Mouse (Mus musculus) bone marrow, adult 2 months (tissue): ENCODE measurements around the gene Fry. TPM values are rescaled to one million over a fixed set of nuclear protein-coding genes. Genes with fewer than 3 reads are reported as not detected.

Source experiments
- H3K27ac ChIP-seq: fragments of 200-500 bp; 2 replicates; pipeline ENCODE4 v1.5.1; 2012; ENCODE audit warnings: low read depth, mild to moderate bottlenecking, control low read depth, inconsistent platforms, low read length; ENCODE audit not compliant: control insufficient read depth, poor library complexity, insufficient read depth
- H3K4me1 ChIP-seq: fragments of 200-500 bp; 2 replicates; pipeline ENCODE4 v1.6.1; 2011; ENCODE audit warnings: low read length; ENCODE audit not compliant: control insufficient read depth, insufficient read depth
- H3K4me3 ChIP-seq: fragments of 200-500 bp; replicated peaks from 2 replicates; pipeline ENCODE3; 2011; ENCODE audit warnings: mild to moderate bottlenecking, low read depth, low read length, control low read depth; ENCODE audit not compliant: control insufficient read depth
- CTCF ChIP-seq: fragments of 200-500 bp; IDR thresholded peaks from 2 replicates; pipeline ENCODE4 v1.5.1; 2011; ENCODE audit warnings: low read length, control low read depth; ENCODE audit not compliant: control insufficient read depth, insufficient read depth
- POLR2A ChIP-seq: fragments of 200-500 bp; IDR thresholded peaks from 2 replicates; pipeline ENCODE4 v1.6.1; 2011; ENCODE audit warnings: low read depth, mild to moderate bottlenecking, control low read depth, low read length, borderline replicate concordance; ENCODE audit not compliant: control insufficient read depth
- WGBS: fragments of 180-500 bp; shearing (Covaris S2); methylation state at CpG from one replicate; pipeline ENCODE4 v1.1.7; 2018; 5-methylcytosine and 5-hydroxymethylcytosine counted together
- polyA plus RNA-seq: library from polyadenylated mRNA; stranded (reverse); fragments of >200 nt; gene quantifications from 2 replicates; pipeline ENCODE4 v1.2.4, GENCODE M21; 2011; ENCODE audit warnings: low replicate concordance; ENCODE audit not compliant: missing spikeins, insufficient read depth, insufficient read length

The Fry gene
- polyA plus RNA-seq, 1 experiment: 20.0 TPM

DNA sequence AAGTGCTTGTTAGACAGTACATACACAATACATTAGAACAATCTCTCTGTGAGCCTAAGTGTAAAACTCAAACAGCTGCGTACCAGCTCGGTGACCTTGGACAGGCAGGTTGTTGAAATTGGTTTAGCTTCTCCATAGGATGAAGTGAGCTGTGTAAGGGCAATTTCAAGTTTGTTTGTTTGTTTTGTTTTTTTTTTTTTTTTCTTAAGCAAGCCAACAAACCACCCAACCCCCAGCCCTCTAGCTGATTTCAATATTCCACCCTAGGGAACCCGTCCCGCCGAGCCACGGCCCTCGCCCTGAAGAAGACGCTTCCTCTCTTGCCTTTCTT is 356 bp upstream of the Fry start:
- Histone ChIP-seq H3K4me1 (peaks cover 3% of the 10 kb centered on the region; the same call in 1 of the 2 replicates), H3K4me3 (no peak overlapping the region), H3K27ac (peak overlapping the region; percentile 97)
- 3% methylated on average over 8 of the region's 8 CpGs for WGBS
- TF ChIP-seq CTCF (no peak), POLR2A (no peak)

DNA sequence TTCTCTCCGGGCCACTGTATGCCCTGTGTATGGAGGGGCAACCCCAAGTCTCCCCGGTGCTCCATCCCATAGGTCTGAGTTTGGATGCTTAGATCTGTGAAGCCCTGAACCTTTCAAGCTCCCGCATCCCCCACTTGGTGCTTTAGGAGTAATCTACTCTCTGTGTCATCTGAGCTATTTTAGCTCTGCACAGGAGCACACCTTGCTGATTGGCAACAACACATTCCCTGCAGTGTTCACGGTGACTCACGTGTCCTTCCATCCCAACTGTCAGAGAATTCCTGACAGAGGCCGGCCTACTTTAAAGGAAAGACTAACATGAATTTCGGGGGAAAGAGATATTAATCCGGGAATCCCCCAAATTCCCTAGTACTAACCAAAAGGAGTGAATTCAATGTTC is 2.2 kb downstream of the Fry start:
- no peak for TF ChIP-seq POLR2A
- no peak for TF ChIP-seq CTCF
- Histone ChIP-seq H3K4me3 (no peak overlapping the region), H3K4me1 (peaks cover 3% of the 10 kb centered on the region; the same call in 1 of the 2 replicates), H3K27ac (no peak overlapping the region)
- 90% methylated on average over 8 of the region's 8 CpGs for WGBS

DNA sequence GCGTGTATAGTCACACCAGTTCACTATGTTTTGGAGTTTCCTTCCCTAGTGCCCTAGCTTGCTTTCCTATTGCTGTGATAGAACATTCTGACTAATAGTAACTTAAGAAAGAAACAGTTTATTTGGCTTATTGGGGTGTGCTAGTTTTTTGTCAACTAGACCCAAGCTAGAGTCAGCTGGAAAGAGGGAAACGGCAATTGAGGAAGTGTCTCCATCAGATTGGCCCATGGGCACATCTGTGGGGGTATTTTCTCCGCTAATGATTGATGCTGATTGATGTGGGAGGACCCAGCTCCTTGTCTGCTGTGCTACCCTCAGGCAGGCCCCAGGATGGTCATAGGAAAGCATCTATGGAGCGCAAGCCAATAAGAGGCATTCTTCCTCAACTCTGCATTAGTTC is 3.6 kb downstream of the Fry start:
- 62% methylated on average over 4 of the region's 4 CpGs for WGBS
- no peaks in the 10 kb centered on the region; the same call in 1 of the 2 replicates for H3K4me1 ChIP-seq
- H3K4me3 ChIP-seq: no peak overlapping the region
- TF ChIP-seq POLR2A (no peak), CTCF (no peak)
- no peak overlapping the region for H3K27ac ChIP-seq

DNA sequence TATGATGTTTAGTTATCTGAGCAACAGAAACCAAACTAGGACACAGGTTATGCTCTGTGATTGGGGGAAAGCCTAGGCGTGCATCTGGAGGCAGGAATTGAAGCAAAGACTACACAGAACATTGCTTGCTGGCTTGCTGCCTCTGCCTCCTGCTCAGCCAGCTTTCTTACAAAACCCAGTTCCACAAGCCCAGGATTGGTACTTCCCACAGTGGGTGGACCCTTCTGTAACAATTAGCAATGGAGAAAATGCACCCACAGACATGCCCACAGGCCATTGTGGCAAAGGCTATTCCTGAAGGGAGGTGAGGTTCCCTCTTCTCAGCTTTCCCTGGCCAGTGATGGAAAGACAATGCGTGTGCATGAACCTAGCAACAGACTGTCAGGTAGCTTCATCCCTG is 4.1 kb downstream of the Fry start:
- Histone ChIP-seq H3K27ac (no peak overlapping the region), H3K4me1 (no peaks in the 10 kb centered on the region; the same call in 1 of the 2 replicates), H3K4me3 (no peak overlapping the region)
- no peak for TF ChIP-seq CTCF
- 73% methylated on average over 2 of the region's 2 CpGs for WGBS

DNA sequence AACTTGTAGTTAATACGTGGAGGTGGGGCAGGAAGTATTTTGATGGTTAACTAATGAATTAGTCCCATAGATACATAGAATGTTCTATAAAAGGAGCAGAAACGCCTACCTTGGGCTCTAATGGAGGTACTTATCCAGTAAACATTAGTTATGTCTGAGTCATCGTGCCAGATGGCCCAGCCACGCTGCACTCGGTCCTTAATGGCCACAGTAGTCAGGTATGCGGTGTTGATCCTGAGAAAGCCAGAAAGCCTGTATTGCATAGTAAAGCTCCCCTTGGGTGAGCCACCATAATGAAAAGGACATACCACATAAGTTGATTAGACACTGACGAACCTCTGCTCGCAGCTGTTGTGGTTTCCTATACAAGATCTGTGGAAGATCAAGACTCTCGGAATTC is 7.5 kb downstream of the Fry start:
- Histone ChIP-seq H3K4me1 (no peaks in the 10 kb centered on the region), H3K4me3 (no peak overlapping the region), H3K27ac (no peak overlapping the region)
- 84% methylated on average over 9 of the region's 9 CpGs for WGBS
- TF ChIP-seq CTCF: no peak
- no peak for TF ChIP-seq POLR2A

DNA sequence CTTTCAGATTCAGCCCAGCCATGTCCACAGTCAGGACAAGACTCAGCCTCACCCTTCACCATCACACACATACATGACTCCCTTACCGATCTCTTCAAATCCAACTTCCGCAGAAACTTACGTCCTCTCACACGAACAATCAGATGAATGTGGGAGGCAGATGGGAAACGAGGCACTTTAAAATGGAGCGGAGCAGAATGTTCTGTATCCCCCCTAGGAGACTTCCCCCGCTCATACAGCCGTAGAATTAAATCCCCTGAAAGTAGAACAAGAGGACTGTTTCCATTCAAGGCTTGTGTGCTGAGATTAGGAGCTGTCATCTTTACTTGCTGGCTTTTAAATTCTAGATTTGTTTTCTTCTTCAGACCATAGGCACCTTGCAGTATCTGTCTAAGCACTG is 10.0 kb downstream of the Fry start:
- 88% methylated on average over 8 of the region's 8 CpGs for WGBS
- TF ChIP-seq CTCF (no peak), POLR2A (no peak)
- Histone ChIP-seq H3K4me1 (no peaks in the 10 kb centered on the region), H3K27ac (no peak overlapping the region), H3K4me3 (no peak overlapping the region)

DNA sequence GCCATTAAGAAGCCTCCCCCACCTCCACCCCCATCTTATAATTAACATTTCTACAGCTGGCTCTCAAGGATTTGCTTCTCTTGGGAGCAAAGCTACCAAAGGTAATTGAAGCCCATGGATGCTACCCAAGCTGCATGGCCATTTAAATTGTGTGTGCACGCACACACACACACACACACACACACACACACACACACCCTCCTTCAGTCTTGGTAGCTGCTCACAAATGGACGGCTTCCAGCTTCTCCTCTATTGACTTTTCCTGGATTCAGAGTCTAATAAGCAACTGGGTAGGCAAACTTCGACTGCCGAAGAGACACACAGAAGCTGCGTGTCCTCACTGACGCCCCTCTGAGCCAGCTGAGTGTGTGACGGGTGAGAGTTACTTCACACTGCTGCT is 11.7 kb downstream of the Fry start:
- 86% methylated on average over 7 of the region's 7 CpGs for WGBS
- Histone ChIP-seq H3K4me3 (no peak overlapping the region), H3K4me1 (no peaks in the 10 kb centered on the region), H3K27ac (no peak overlapping the region)
- TF ChIP-seq POLR2A (no peak), CTCF (no peak)

DNA sequence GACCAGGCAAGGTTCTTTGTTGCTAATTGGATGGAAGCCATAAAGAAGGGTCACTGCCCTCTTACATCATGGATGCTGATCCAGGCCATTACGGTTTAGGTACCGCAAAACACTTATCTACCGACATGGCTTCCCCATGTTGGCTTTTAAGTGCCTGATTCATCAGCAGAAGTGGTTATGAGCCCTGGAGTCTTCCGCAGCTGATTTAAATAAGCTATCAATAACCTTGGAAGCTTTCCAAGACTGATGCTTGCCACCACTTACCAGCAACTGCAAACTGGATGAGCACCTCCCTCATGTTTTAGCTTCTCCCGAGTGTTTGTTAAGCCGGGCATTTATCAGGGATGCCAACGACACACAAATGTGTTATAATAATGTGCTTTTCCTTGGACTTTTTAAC is 12.7 kb downstream of the Fry start:
- TF ChIP-seq CTCF: no peak
- TF ChIP-seq POLR2A: no peak
- Histone ChIP-seq H3K4me3 (no peak overlapping the region), H3K4me1 (no peaks in the 10 kb centered on the region), H3K27ac (no peak overlapping the region)
- 89% methylated on average over 7 of the region's 7 CpGs for WGBS

DNA sequence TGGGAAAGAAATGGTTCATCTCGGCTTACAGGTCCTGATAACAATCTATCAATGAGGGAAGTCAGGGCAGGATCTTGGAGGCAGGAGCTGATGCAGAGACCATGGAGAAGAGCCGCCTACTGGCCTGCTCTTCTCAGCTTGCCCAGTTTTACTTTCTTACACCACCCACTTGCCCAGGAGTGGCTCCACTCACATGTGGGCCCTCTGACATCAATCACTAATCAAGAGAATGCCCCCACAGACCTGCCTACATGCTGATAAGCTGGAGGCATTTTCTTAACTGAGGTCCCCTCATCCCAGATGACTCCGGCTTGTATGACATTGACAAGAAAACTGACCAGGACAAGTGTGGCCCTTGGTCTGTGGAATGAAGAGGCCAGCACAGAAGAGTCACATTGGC is 16.2 kb downstream of the Fry start:
- Histone ChIP-seq H3K27ac (no peak overlapping the region), H3K4me1 (no peaks in the 10 kb centered on the region; the same call in 1 of the 2 replicates), H3K4me3 (no peak overlapping the region)
- 69% methylated on average over 3 of the region's 3 CpGs for WGBS
- TF ChIP-seq POLR2A (no peak), CTCF (no peak)
